Mouse (Mus musculus): ENCODE data around the gene Psd. TPM values are rescaled to one million over a fixed set of nuclear protein-coding genes. Genes with fewer than 3 reads are reported as not detected.

Psd gene
- polyA plus RNA-seq, 1 experiment from 2014 or later, result 4.5 TPM

DNA sequence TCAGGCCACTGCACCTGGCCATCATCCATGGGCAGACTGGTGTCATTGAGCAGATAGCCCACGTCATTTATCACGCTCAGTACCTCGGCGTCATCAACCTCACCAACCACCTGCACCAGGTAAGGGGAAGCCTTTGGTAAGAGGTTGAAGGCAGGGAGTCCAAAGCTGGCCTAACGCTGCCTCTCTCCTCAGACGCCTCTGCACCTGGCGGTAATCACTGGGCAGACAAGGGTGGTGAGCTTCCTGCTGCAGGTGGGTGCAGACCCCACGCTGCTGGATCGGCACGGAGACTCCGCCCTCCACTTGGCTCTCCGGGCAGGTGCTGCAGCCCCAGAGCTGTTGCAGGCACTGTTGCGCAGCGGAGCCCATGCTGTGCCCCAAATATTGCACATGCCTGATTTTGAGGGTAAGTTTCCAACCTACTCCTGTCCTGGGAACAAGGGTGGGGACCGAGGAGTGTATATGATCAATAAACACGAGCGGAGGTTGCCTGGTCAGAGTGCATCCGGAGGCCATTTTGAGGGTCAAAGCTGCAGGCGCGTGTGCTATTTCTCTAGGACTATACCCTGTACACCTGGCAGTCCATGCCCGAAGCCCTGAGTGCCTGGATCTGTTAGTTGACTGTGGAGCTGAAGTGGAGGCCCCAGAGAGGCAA lies 17.2 kb downstream of the Psd start:
- WGBS, result 79% methylated on average over 21 of the region's 21 CpGs
- Histone ChIP-seq H3K27me3 (peaks cover 52% of the 10 kb centered on the region), H3K36me3 (peaks cover 44% of the 10 kb centered on the region), H3K4me2 (no peak overlapping the region), H3K4me3 (no peak overlapping the region), H3K9ac (no peak overlapping the region), H3K27ac (no peak overlapping the region), H3K4me1 (replicated peaks) (peaks cover 25% of the 10 kb centered on the region), H3K9me3 (replicated peaks) (no peaks in the 10 kb centered on the region)
- no peak for ATAC-seq (replicated peaks; ENCODE audit: insufficient number of reproducible peaks, insufficient read depth, low FRiP score, low read depth)

DNA sequence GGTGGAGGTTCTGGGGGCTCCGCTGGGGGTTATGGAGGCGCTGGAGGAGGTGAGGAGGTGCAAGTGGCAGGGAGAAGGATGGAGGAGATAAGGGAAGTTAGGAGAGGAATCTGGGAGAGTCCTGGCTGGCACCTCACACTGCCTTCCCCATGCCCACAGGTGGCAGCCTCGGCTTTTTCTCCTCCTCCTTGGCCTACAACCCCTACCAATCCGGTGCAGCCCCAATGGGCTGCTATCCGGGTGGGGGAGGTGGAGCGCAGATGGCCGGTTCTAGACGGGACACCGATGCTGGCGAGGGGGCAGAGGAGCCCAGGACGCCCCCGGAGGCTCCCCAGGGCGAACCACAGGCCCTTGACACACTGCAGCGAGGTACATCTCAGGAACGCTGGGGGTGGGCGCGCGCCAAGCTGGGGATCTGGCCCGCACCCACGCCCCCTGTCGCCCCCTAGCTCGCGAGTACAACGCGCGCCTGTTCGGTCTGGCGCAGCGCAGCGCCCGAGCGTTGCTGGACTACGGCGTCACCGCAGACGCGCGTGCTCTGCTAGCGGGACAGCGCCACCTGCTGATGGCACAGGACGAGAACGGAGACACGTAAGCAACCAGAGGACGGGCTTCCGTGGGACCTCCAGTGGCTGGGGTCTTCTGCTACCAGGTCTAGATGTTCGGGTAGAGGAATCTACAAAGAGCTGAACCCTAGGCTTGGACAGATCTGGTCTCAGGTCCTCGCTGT lies 18.1 kb downstream of the Psd start:
- H3K4me2 ChIP-seq, result peak overlapping the region; percentile 80
- H3K9ac ChIP-seq, result peak overlapping the region; percentile 45; the same call in 1 of the 2 replicates
- 0 out of 2 replicates have a peak, but pooled peaks have one; percentile 6 for ATAC-seq (replicated peaks; ENCODE audit: insufficient number of reproducible peaks, insufficient read depth, low FRiP score, low read depth)
- no peak overlapping the region for H3K27ac ChIP-seq
- WGBS, result 2% methylated on average over 47 of the region's 47 CpGs
- H3K9me3 ChIP-seq (replicated peaks), result no peaks in the 10 kb centered on the region
- H3K27me3 ChIP-seq, result peaks cover 42% of the 10 kb centered on the region
- H3K36me3 ChIP-seq, result peaks cover 44% of the 10 kb centered on the region
- H3K4me1 ChIP-seq (replicated peaks), result peaks cover 23% of the 10 kb centered on the region
- H3K4me3 ChIP-seq, result peak overlapping the region; percentile 43

DNA sequence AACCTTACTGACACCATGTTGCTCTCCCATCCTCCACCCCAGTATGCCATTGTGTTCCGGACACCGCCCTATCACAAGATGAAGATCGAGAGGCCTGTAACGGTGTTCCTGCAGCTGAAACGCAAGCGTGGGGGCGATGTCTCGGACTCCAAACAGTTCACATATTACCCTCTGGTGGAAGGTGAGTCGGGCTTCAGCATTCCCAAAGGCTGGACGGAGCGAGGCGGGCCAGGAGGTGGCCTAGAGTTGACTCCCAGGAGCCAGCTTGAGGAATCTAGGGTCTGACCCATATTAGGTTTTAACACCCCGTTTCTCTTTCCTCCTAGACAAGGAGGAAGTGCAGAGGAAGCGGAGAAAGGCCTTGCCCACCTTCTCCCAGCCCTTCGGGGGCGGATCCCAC lies 18.7 kb downstream of the Psd start:
- WGBS, result 71% methylated on average over 16 of the region's 16 CpGs
- Histone ChIP-seq H3K36me3 (peaks cover 44% of the 10 kb centered on the region), H3K27ac (no peak overlapping the region), H3K27me3 (peaks cover 37% of the 10 kb centered on the region), H3K9ac (no peak overlapping the region), H3K4me2 (peak overlapping the region; percentile 80), H3K4me3 (peak overlapping the region; percentile 43), H3K9me3 (replicated peaks) (no peaks in the 10 kb centered on the region), H3K4me1 (replicated peaks) (peaks cover 28% of the 10 kb centered on the region)
- ATAC-seq (replicated peaks; ENCODE audit: insufficient number of reproducible peaks, insufficient read depth, low FRiP score, low read depth), result no peak

DNA sequence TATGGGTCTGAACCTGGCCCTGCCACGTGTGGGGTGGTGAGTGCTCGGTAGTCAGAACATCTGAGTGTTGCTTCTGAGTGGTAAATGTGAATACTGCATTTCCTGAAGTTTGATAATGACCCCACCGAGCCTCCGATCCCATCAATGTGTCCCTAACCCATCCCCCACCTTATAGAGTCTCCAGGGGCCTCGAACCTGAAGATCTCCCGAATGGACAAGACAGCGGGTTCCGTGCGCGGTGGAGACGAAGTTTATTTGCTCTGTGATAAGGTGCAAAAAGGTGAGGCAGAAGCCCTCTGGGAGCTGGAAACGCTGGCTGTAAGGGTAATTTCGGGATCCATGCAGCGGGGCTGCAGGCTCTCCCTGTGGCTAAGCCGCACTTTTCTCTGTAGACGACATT lies 19.2 kb downstream of the Psd start:
- H3K9ac ChIP-seq, result no peak overlapping the region
- peaks cover 44% of the 10 kb centered on the region for H3K36me3 ChIP-seq
- no peak overlapping the region for H3K4me3 ChIP-seq
- WGBS, result 79% methylated on average over 16 of the region's 16 CpGs
- H3K4me1 ChIP-seq (replicated peaks), result peaks cover 28% of the 10 kb centered on the region
- H3K27ac ChIP-seq, result no peak overlapping the region
- H3K4me2 ChIP-seq, result no peak overlapping the region
- H3K9me3 ChIP-seq (replicated peaks), result no peaks in the 10 kb centered on the region
- H3K27me3 ChIP-seq, result peaks cover 33% of the 10 kb centered on the region
- no peak for ATAC-seq (replicated peaks; ENCODE audit: insufficient number of reproducible peaks, insufficient read depth, low FRiP score, low read depth)

- 90% methylated on average over 9 of the region's 9 CpGs for WGBS
- ATAC-seq (replicated peaks; ENCODE audit: insufficient number of reproducible peaks, insufficient read depth, low FRiP score, low read depth), result no peak
- H3K9me3 ChIP-seq (replicated peaks), result no peaks in the 10 kb centered on the region
- H3K4me1 ChIP-seq (replicated peaks), result peaks cover 28% of the 10 kb centered on the region
- H3K27me3 ChIP-seq, result peaks cover 28% of the 10 kb centered on the region
- H3K36me3 ChIP-seq, result peaks cover 36% of the 10 kb centered on the region
- H3K4me3 ChIP-seq, result 0 out of 2 replicates have a peak overlapping the region, but pooled peaks have one; percentile 86
- H3K27ac ChIP-seq, result no peak overlapping the region
- H3K4me2 ChIP-seq, result peak overlapping the region; percentile 99; the same call in 1 of the 2 replicates
- no peak overlapping the region for H3K9ac ChIP-seq
Observed at GRCm38 (mm10) chr19:46306751-46307289, 20.1 kb downstream of the Psd start.

GRCm38 (mm10) chr19:46306268-46306610 lies 20.7 kb downstream of the Psd start:
- peak overlapping the region; percentile 75; the same call in 1 of the 2 replicates for H3K9ac ChIP-seq
- no peaks in the 10 kb centered on the region for H3K9me3 ChIP-seq (replicated peaks)
- H3K4me1 ChIP-seq (replicated peaks), result peaks cover 28% of the 10 kb centered on the region
- H3K36me3 ChIP-seq, result peaks cover 30% of the 10 kb centered on the region; the same call in 1 of the 2 replicates
- H3K27me3 ChIP-seq, result peaks cover 25% of the 10 kb centered on the region
- no peak overlapping the region for H3K27ac ChIP-seq
- WGBS, result 60% methylated on average over 5 of the region's 5 CpGs
- H3K4me3 ChIP-seq, result peak overlapping the region; percentile 86
- ATAC-seq (replicated peaks; ENCODE audit: insufficient number of reproducible peaks, insufficient read depth, low FRiP score, low read depth), result no peak
- H3K4me2 ChIP-seq, result peak overlapping the region; percentile 99

- Histone ChIP-seq H3K4me3 (peak overlapping the region; percentile 86), H3K9me3 (replicated peaks) (no peaks in the 10 kb centered on the region), H3K4me2 (peak overlapping the region; percentile 99), H3K36me3 (peaks cover 24% of the 10 kb centered on the region; the same call in 1 of the 2 replicates), H3K9ac (peak overlapping the region; percentile 75), H3K27ac (peak overlapping the region; percentile 93), H3K4me1 (replicated peaks) (peaks cover 28% of the 10 kb centered on the region), H3K27me3 (peaks cover 20% of the 10 kb centered on the region)
- WGBS, result 1% methylated on average over 43 of the region's 43 CpGs
- peak; percentile 72 for ATAC-seq (replicated peaks; ENCODE audit: insufficient number of reproducible peaks, insufficient read depth, low FRiP score, low read depth)
Observed at GRCm38 (mm10) chr19:46305432-46306267, 21.3 kb downstream of the Psd start.

- peak; percentile 27; the same call in 1 of the 2 replicates for ATAC-seq (replicated peaks; ENCODE audit: insufficient number of reproducible peaks, insufficient read depth, low FRiP score, low read depth)
Observed at GRCm38 (mm10) chr19:46304908-46305333, 22.0 kb downstream of the Psd start.

DNA sequence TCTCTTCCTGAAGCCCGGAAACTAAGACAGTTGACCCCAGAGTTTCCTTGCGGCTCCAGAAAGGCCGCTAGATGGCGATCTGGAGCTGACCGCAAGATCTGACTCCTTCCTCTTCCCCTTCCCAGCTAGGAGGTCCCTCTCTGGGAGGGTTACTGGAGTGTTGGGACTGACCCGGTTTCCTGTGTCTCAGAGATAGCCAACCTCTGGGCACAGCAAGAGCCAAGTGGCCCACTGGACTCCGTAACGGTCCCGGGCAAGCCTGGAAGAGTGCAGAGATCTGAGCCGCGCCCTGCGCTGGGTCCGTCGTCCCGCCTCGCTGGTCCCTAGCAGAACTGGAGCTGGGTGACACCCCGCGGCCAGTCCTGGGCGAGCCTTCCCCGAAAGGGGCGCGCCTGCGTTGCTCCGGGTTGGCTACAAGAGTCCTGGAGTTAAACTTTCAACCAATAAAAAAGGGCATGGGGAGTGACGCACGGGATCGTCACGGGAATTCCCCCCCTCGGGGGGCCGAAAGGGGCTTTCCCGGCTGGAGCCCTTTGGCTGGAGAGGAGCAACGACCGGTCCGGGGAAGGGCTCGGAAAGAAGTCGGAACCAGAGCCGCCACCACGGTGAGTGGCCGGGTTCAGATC lies 22.6 kb downstream of the Psd start, which contains the start of gene Nfkb2:
Gene Nfkb2, plus strand, starts transcription at position 105 of the 626 bp plus-strand sequence.
- H3K9me3 ChIP-seq (replicated peaks), result no peaks in the 10 kb centered on the region
- peaks cover 27% of the 10 kb centered on the region for H3K4me1 ChIP-seq (replicated peaks)
- under 1% methylated on average over 39 of the region's 39 CpGs for WGBS
- peak within 1 kb of the TSS; percentile 93 for H3K27ac ChIP-seq
- H3K4me3 ChIP-seq, result peak within 1 kb of the TSS; percentile 86
- H3K9ac ChIP-seq, result peak within 1 kb of the TSS; percentile 75
- H3K36me3 ChIP-seq, result peaks cover 13% of the 10 kb centered on the region; the same call in 1 of the 2 replicates
- peaks cover 13% of the 10 kb centered on the region; the same call in 1 of the 2 replicates for H3K27me3 ChIP-seq
- peak; percentile 88 for ATAC-seq (replicated peaks; ENCODE audit: insufficient number of reproducible peaks, insufficient read depth, low FRiP score, low read depth)
- H3K4me2 ChIP-seq, result peak within 1 kb of the TSS; percentile 99

More at GRCm38 (mm10) chr19:46304908-46305333, 22.0 kb downstream of the Psd start:
- no peaks in the 10 kb centered on the region for H3K9me3 ChIP-seq (replicated peaks)
- peaks cover 17% of the 10 kb centered on the region for H3K27me3 ChIP-seq
- WGBS, result under 1% methylated on average over 34 of the region's 34 CpGs
- H3K4me2 ChIP-seq, result peak overlapping the region; percentile 99
- peak overlapping the region; percentile 93 for H3K27ac ChIP-seq
- H3K36me3 ChIP-seq, result peaks cover 17% of the 10 kb centered on the region; the same call in 1 of the 2 replicates
- H3K4me1 ChIP-seq (replicated peaks), result peaks cover 28% of the 10 kb centered on the region
- H3K4me3 ChIP-seq, result peak overlapping the region; percentile 86
- peak overlapping the region; percentile 75 for H3K9ac ChIP-seq
